Mouse (Mus musculus) layer of hippocampus, adult 9-11 months (tissue): ENCODE measurements around the gene Dglucy.
A peak's percentile ranks its signal among the peaks of the same experiment; 100 is the strongest.

Experiments
- DNase-seq: peaks from one replicate; pipeline ENCODE4 v3.0.0; 2022

Gene Dglucy

DNA sequence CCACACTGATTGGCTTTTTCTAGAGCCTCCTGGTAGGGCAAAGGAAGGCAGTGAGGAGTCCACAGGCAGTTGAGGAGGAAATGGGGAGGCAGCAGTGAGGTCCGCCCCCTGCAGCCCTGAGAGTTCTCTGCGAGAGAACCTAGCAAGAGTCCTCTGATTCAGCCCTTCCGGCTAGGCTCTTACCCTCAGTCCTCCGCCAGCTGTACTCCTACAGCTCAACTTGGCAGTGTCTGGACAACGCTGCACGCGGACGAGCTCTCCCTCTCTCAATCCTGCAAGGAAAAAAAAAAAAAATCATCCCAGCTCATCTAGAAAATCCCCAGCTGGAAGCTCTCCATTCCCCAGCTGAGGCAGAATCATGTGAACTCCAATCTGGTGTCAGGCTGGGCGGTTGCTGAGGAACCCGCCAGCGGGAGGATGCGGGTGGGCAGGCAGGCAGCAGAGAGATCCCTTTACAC, 109.0 kb downstream of the Dglucy start:
- DNase-seq = peak; percentile 77

GRCm38 (mm10) chr12:100890548-100890947, 111.7 kb downstream of the Dglucy start:
- no peak for DNase-seq

DNA sequence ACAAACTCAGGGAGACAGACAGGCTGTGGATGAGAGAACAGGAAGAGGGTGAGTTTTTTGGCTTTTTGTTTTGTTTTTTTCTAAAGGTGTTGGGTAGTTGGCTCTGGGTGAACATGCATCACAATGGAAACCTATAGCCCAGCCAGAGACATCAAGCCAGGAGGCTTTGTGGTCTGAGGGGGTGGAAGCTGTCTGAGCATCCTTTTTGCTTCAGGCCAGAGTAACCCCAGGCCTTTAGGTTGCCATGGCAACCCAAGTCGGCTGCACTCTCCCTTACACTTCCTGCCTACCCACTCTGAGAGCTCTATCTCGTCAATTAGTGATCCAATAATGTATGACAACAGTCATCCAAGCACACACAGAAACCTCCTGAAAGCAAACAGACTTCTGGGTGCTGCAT, 116.6 kb downstream of the Dglucy start:
- no peak for DNase-seq

DNA sequence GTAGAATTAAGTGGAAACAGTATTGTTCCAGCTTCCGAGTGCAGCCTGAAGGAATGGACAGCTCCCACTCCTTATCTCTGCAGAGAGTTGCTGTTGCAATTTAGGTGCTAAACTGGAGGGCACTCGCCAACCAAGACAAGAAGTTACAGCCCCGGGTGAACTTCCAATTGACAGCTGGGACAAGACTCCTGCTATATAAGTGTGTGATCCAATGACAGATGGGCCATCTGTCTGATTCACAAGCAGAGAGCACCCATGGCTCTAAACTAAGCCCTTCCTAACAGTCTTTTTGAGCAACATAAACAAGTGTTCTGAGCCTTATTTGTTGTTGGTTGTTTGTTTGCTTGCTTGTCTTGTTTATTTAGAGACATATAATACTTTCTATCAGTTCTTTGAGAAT, 117.8 kb downstream of the Dglucy start:
- DNase-seq = no peak

GRCm38 (mm10) chr12:100897736-100898650, 119.1 kb downstream of the Dglucy start:
- no peak for DNase-seq

GRCm38 (mm10) chr12:100899111-100899640, 120.3 kb downstream of the Dglucy start:
- no peak for DNase-seq

- DNase-seq = no peak
Measured at GRCm38 (mm10) chr12:100900901-100901300, 122.0 kb downstream of the Dglucy start.

DNA sequence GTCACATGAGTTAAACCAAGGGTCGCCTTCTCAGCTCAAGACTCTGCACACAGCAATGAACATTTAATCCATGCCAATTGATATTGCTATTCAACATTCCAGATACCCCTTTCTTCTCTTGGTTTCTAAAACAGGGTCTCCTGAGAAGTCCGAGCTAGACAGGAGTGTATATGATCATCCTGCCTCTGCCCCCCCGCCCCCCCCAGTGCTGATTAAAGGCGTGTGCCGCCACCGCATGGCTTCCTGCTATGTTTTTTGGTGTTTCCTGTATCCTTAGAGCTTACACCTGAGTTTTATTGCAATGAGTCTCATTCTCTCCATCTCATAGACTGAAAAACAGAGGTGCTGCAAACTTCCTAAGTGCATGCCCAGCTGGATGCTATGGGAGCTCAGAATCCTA, 122.5 kb downstream of the Dglucy start:
- no peak for DNase-seq

DNA sequence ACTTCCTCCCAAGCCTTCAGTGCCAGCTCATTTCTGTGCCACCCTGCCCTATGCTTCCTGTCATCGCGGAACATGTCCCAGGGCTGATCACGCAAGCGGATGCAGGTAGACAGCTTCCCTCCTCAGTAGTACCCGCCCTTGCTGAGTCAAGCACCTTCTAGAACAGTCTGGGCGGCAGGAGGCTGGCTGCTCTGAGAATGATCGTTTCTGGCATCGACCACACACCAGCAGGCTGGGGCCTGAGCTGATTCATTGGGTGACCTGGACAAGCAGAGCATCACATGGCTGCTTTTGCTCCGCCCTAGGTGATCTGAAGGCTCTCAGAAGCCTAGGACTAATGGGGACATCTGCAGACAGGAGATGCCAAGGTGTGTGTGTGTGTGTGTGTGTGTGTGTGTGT, 124.9 kb downstream of the Dglucy start:
- DNase-seq = no peak

DNA sequence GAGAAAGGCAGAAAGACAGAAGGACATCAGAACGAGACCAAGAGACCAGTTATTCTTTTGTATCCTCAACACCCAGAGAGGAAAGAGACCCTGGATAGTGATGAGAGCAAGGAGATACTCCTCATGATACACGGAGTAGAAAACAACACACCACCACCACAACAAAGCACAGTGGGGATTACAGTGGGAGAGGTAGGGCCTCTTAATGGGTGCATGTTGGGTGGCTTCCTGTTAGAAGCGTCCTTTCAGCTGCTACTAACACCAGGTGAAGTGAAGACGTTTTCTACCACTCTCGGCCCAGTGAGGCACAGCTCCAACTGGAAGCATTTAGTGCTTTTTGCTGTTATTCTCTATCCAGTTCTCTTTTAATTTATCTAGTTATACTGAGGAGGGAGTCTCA, 128.0 kb downstream of the Dglucy start:
- no peak for DNase-seq

GRCm38 (mm10) chr12:100907598-100908297, 128.9 kb downstream of the Dglucy start, which contains the start of gene Gpr68:
Gpr68 (minus strand) TSS chr12:100908198.
- no peak for DNase-seq

DNA sequence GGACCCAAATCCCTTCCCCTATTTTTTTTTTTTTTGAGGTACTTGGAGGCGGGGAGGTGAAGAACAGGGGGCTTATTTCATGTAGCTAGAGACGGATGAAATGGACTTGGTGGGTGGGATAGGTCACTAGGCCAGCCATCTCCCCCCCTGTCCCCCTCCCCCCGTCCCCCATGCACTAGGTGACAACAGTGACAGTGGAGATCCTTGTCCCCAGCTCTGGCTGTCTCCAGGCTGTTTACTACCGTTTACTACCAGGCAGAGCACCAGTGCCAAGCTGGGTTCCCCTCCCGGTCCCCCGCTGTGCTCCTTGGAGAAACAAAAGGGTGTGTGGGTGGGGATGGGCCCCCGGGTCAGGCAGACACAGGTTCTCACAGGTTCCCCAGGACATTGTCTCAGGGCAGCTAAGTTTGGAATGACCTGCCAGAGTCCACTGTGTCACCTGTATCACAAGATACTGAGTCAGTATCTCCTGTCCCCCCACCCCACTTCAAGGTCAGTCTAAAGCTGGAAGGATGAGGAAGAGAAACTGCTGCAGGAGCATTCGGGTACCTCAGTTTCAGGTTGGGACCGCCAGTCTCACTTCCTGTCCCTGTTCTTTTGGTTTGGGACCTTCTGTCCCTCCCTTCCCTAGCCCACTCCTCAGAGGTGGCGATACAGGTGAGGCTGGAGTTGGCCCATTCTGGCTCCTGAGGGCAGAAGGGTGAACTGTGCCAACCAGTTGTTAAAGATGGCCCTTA, 129.6 kb downstream of the Dglucy start:
- DNase-seq = no peak

DNA sequence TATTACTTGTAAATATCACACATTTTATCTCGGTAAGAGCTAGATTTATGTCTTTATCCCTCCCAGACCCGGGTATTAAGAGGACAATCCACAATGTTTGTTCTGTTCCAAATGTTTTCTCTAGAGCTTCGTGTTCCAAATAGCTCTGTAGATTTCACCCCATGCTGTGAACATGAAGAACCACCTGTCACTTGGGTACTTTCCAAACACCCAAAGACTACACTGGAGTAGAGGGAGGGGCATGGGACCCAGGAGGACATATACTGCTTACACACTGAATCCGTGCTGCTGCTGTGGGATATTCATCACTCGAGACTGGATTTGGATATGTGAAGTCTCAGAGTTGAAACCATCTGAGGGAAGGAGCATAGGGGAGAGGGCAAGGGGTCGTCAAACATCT, 130.9 kb downstream of the Dglucy start:
- DNase-seq = peak; percentile 47

GRCm38 (mm10) chr12:100910731-100911130, 131.9 kb downstream of the Dglucy start:
- peak; percentile 63 for DNase-seq

DNA sequence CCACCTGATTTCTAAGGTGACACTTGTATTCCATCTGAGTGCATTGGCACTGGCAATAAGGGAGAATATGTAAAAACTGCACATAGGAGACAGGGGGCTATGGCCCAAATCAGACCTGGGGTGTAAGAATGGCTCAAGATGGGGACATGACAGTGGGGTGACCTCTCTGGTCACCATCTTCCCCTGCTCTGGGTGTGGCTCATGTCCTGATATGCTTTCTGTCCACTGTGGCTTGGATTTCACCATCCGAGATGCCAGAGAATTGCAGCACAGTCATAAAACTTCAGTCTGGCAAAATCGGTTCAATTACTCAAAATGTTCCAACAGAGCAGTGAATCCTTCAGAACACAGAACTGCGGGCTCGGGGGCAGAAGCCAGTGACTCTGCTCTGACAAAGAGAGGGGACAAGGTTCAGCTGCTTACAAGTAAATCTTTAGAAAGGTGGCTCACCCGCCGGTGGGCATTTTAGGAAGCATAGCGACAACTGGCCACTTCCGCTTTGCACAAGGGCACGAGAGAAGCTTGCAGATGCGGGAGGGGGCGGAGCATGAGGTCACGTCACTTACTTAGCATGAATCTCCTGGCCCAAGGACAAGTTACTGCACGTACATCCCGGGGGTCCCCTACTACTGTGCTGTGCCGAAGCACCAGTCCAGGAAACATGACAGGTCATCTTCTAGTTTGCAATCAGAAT, 145.9 kb downstream of the Dglucy start:
- DNase-seq = no peak

- peak; percentile 58 for DNase-seq
Measured at GRCm38 (mm10) chr12:100925644-100926619, 147.1 kb downstream of the Dglucy start.

- DNase-seq = no peak
Measured at GRCm38 (mm10) chr12:100928286-100928685, 149.4 kb downstream of the Dglucy start.

DNA sequence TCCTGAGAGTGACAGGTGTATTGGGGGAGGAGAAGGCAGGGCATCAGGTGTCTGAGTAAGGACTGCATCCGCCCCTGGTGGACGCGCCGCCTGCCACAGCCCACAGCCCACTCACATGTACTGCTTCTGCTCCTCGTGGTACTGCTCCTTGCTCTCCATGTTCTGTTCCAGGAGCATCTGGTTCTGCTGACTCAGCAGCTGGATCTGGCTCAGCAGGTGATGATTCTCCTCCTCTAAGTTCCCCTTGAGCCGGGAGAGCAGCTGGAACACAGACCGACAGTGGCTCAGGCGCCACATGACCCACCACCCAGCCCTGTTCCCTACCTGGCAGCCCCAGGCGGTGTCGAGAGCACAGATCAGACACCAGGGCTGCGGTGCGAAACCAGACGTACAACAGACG, 152.8 kb downstream of the Dglucy start:
- DNase-seq = no peak

GRCm38 (mm10) chr12:100934796-100935195, 155.9 kb downstream of the Dglucy start:
- DNase-seq = no peak

DNA sequence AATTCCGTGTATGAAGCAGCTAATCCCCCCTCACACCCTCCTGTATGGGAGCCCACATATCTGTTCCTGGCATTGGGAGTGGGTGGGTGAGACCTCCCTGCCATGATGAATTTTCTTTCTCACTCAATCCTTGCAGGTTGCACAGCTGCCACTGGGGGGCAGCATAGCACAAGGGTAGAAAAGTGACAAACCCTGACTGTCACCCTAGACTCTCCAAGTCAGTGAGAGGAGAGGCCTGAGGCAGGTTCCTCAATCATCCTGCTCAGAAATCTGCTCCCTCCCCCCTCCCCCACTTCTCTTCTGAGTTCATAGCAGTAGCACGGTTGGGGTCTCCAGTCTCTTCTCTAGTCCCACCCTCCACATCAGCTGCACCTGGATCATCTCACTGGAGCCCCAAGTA, 157.3 kb downstream of the Dglucy start:
- DNase-seq = peak; percentile 56

- no peak for DNase-seq
Measured at GRCm38 (mm10) chr12:100936737-100937136, 157.9 kb downstream of the Dglucy start.
